Mouse (Mus musculus) gastrocnemius, adult 18-20 months (tissue): ENCODE measurements around the gene B4galt3. TPM values are rescaled to one million over a fixed set of nuclear protein-coding genes. Genes with fewer than 3 reads are reported as not detected.
"Not testable (repeated sequence)": the region's sequence is repeated elsewhere in the genome, so short reads cannot be mapped to it uniquely, and the experiment has no call there.

Experiments used
- DNase-seq: peaks from one replicate; pipeline ENCODE4 v3.0.0; 2021; ENCODE audit warnings: low spot score
- total RNA-seq, 2 experiments: library from RNA; stranded (reverse); gene quantifications; 2 replicates each; pipeline ENCODE4 v1.2.3; 2021

The B4galt3 gene
- total RNA-seq, 2 experiments from 2014 or later = 12.0 to 13.0 TPM

GRCm38 (mm10) chr1:171283188-171284160, 13.3 kb downstream of the B4galt3 start:
- DNase-seq = no peak

- DNase-seq = no peak
Observed at GRCm38 (mm10) chr1:171284491-171284890, 14.4 kb downstream of the B4galt3 start.

GRCm38 (mm10) chr1:171285096-171285892, 15.2 kb downstream of the B4galt3 start:
- no peak for DNase-seq

- DNase-seq = no peak
Observed at GRCm38 (mm10) chr1:171286517-171286916, 16.4 kb downstream of the B4galt3 start.

GRCm38 (mm10) chr1:171287136-171288081, 17.3 kb downstream of the B4galt3 start, which contains the start of gene Usp21:
TSS of gene Usp21 (minus strand) at chr1:171287991.
- peak; percentile 93 for DNase-seq

GRCm38 (mm10) chr1:171288328-171288727, 18.2 kb downstream of the B4galt3 start:
- no peak for DNase-seq

GRCm38 (mm10) chr1:171293351-171293750, 23.2 kb downstream of the B4galt3 start:
- no peak for DNase-seq

- DNase-seq = no peak
Observed at GRCm38 (mm10) chr1:171293906-171294297, 23.8 kb downstream of the B4galt3 start.

GRCm38 (mm10) chr1:171294298-171295062, 24.4 kb downstream of the B4galt3 start, which contains the start of gene Ufc1:
TSS of gene Ufc1 (minus strand) at chr1:171295024.
- DNase-seq = peak; percentile 86

- DNase-seq = no peak
Observed at GRCm38 (mm10) chr1:171295063-171295402, 24.9 kb downstream of the B4galt3 start.

GRCm38 (mm10) chr1:171298226-171298625, 28.1 kb downstream of the B4galt3 start:
- DNase-seq = no peak

- not testable (repeated sequence) for DNase-seq
Observed at GRCm38 (mm10) chr1:171306157-171306556, 36.0 kb downstream of the B4galt3 start.

GRCm38 (mm10) chr1:171309321-171309720, 39.2 kb downstream of the B4galt3 start:
- no peak for DNase-seq

GRCm38 (mm10) chr1:171319748-171320147, 49.6 kb downstream of the B4galt3 start:
- DNase-seq = no peak

GRCm38 (mm10) chr1:171320151-171320550, 50.0 kb downstream of the B4galt3 start:
- DNase-seq = peak; percentile 17

GRCm38 (mm10) chr1:171321415-171321814, 51.3 kb downstream of the B4galt3 start:
- peak; percentile 29 for DNase-seq

- DNase-seq = no peak
Observed at GRCm38 (mm10) chr1:171322012-171322411, 51.9 kb downstream of the B4galt3 start.

- no peak for DNase-seq
Observed at GRCm38 (mm10) chr1:171325571-171325970, 55.4 kb downstream of the B4galt3 start.
